Mouse (Mus musculus): ENCODE measurements at regions not wholly inside any gene's neighbourhood (a gene's known extent, or its start where the extent isn't known, plus 50 kb on each side); places are given as distances from the start of the nearest gene placed in this dataset.

DNA sequence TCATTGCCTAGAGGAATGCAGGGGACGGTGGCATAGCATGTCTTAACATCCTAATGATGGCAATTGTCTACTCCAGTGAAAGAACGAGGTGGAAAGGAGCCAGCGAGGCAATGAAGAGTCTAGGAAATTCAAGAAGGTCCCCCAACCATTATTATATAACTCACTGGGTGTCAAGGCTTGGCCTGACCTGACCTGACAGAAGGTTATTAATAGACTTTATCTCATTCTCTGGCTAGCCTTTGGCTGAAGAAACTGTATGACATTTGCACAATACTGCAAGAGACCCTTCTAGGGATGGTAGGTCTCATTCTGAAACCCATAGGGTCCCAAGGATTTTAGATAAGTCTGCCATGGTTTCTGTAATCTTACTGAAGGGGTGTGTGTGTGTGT, 121.0 kb upstream of the Jarid2 start:
- DNase-seq (ENCODE audit: low spot score) = no peak

GRCm38 (mm10) chr13:44608681-44609335, 120.5 kb upstream of the Jarid2 start:
- no peak for DNase-seq (ENCODE audit: low spot score)

DNA sequence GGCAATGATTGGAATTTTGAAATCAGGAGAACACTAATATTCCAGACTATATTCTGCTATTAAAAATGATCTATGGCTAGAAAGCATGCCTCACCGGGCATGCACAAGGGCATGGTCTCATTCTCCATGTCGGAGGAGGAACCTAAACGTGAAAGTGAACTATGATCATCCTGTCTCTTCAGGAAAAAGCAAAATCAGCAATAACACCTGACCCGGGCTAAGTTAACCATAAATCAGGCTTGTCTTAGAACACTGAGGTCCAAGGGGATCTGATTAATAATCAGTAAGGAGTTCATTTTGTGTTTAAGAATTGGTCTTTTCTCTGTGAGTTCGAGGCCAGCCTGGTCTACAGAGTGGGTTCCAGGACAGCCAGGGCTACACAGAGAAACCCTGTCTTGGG, 119.7 kb upstream of the Jarid2 start:
- DNase-seq (ENCODE audit: low spot score) = no peak

- no peak for DNase-seq (ENCODE audit: low spot score)
These were observed 113.6 kb upstream of the Jarid2 start for GRCm38 (mm10) chr13:44615696-44616095.

DNA sequence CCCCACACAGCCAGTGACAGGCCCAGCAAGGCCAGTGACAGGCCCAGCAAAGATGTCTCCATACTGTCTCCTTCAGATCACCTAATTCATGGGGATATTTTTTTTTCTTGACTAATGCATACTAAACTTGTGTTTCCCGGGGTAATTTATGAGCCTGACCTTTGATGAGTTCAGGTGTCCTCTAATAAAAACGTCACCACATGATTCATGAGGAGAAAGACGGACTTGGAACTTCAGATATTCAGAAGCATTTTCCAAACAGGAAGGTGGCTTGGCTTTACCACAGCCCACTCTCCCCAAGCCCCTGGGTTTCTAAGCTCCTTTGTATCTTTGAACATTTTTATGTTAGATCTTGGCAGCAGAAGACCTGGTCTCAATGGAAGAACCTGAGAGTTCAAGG, 110.9 kb upstream of the Jarid2 start:
- no peak for DNase-seq (ENCODE audit: low spot score)

DNA sequence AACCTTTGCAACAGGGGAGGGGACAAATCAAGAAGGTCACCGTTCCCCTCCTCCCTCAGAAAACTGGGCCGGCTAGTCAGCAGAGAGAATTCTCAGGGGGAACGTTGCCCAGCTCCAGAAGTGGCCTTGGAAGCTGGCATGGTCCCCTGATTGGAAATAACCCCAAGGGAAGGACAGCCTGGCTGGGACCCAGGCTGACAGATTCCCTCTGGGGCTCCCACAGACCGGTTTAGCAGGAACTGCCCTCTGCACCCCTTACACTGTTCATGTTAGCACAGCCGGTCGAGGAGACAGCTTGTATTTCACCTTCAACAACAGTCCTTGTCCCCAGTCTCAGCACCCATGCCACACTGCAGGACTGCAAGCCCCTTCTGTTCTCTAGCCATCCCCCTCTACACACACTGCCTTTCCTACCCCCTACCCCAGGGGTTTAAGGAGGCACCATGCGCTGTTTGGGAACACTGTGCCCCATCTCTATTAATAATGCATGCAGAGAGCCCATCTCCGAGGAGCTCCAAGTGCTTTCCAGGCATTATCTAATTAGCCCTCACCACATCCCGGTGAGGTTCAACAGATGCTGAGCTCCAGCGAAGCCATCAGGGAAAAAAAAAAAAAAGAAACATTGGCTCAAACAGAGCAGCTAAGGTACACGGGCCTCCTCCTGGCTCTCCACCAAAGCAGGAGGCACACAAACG, 106.5 kb upstream of the Jarid2 start:
- peak; percentile 70 for DNase-seq (ENCODE audit: low spot score)

- DNase-seq (ENCODE audit: low spot score) = no peak
These were observed 104.6 kb upstream of the Jarid2 start for GRCm38 (mm10) chr13:44624716-44625115.

GRCm38 (mm10) chr13:44625792-44626191, 103.5 kb upstream of the Jarid2 start:
- no peak for DNase-seq (ENCODE audit: low spot score)

DNA sequence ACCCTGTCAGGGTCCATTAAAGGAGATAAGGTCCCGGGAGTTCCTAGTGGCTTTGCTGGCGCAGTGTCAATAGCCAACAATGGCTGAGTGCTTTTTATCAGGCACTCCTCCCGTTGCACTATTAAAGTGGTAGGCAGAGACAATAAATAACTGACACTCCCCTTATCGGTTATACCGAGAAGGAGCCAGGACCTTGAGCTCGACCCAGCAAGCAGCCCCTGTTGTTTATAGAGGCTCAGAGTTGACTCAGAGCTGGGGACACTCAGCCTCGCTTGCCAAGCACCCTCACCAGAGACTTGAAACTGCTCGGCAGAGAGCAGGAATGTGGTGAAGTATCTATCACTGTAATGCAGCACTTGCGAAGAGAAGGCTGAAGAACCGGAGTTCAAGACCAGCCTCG, 102.5 kb upstream of the Jarid2 start:
- no peak for DNase-seq (ENCODE audit: low spot score)

GRCm38 (mm10) chr13:44630061-44630460, 99.2 kb upstream of the Jarid2 start:
- DNase-seq (ENCODE audit: low spot score) = no peak

GRCm38 (mm10) chr13:44634616-44635015, 94.7 kb upstream of the Jarid2 start:
- DNase-seq (ENCODE audit: low spot score) = no peak

- DNase-seq (ENCODE audit: low spot score) = no peak
These were observed 93.9 kb upstream of the Jarid2 start for GRCm38 (mm10) chr13:44635221-44636007.

DNA sequence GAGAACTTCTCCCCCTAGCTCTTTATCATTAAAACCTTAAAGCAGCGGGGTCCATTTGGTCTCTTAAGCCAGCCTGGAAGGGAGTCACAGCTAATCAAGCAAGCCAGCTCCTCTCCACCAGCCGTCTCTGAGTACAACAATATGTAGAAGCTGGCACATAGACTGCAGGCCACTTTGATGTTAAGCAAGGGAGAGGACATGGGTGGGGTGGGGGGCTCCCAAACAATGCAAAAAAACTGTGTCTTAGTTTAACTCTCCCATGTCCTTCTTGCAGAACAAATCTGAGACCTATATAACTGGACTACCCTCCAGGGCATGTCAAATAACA, 93.3 kb upstream of the Jarid2 start:
- DNase-seq (ENCODE audit: low spot score) = no peak

DNA sequence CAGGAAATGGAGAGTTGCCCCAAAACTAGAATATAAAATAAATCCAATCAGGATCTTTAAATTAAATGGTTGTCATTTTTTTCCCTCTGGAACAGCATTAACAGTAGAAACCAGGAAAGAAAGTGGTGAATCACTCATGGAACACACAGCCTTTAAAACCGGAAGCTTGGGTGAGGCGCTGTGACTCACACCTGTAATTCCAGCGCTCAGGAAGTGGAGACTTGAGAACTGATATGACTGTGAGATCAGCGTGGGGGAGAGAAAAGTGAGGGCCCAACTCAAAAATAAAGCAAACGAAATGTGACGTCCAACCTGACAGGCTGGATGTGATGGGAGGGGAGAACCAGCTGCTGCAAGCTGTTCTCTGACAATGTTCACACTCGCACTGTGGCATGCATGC, 86.9 kb upstream of the Jarid2 start:
- DNase-seq (ENCODE audit: low spot score) = no peak

DNA sequence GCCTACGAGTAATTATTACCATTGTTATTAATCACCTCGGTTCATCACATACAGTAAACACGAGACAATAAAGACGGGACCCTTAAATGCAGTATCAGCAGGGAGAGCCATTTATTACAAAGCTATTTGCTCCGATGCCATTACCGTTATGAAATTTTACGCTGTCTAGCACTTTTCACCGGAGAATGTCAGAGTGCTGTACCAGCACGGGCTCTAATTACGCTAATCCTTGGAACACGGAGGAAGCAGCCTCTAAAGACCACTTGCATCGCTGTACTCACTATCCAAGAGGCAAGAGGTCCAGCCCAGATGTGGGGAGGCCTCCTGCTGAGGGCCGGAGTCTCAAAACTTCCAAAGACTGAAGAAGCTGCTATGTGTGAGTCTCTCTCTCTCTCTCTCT, 79.2 kb upstream of the Jarid2 start:
- no peak for DNase-seq (ENCODE audit: low spot score)

GRCm38 (mm10) chr13:44651259-44652238, 77.7 kb upstream of the Jarid2 start:
- DNase-seq (ENCODE audit: low spot score) = no peak

GRCm38 (mm10) chr13:44657905-44658414, 71.3 kb upstream of the Jarid2 start:
- peak; percentile 5 for DNase-seq (ENCODE audit: low spot score)

DNA sequence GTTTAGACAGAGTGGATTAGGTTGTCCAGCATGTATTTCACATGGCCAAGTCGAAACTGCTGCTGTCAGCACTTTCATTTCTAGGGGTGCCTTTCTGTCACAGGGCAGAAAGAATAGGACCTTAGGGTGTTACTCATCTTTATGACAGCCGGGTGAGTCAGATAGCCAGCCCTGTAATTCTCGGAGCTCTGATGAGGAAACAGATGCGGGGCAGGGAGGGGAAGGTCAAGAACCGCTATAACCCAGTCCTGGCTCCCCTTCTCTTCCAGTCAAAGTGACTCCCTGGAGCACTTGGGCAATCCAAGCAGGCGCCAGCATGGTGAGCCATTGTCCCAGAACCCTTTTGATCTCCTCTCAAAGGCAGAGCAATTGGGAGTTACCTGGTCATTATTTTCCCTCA, 69.4 kb upstream of the Jarid2 start:
- DNase-seq (ENCODE audit: low spot score) = peak; percentile 4

- DNase-seq (ENCODE audit: low spot score) = no peak
These were observed 66.2 kb upstream of the Jarid2 start for GRCm38 (mm10) chr13:44663062-44663461.

GRCm38 (mm10) chr13:44663730-44664129, 65.5 kb upstream of the Jarid2 start:
- no peak for DNase-seq (ENCODE audit: low spot score)

DNA sequence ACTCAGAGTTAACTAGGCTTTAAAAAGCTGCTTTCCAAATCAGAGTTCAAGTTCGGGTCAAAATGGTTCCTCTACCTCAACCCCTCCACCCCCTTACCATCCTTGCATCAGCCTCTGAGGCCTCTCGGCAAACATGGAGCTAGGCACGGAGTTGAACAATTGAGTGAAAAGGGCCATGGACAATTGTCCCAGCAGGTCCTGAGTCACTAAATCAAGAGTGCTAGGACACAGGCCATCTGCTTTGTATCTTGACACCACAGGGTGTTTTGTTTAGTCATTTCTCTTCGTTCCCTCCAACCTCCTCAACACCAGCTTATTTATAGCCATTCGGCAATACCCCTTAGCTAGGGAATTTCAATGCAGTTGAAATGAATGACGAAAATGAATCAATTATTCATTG, 59.5 kb upstream of the Jarid2 start:
- DNase-seq (ENCODE audit: low spot score) = no peak
